Mouse (Mus musculus) spleen, adult 2 months (tissue): ENCODE measurements around the gene Nmnat1.

Experiments
- CTCF ChIP-seq: fragments of 200-500 bp; IDR thresholded peaks from 2 replicates; pipeline ENCODE4 v1.5.1; 2011; ENCODE audit warnings: mild to moderate bottlenecking, inconsistent platforms; ENCODE audit not compliant: insufficient read depth, insufficient read length, insufficient replicate concordance; ENCODE audit errors: extremely low read depth
- POLR2A ChIP-seq: fragments of 200-500 bp; IDR thresholded peaks from 2 replicates; pipeline ENCODE4 v1.6.1; 2011; ENCODE audit warnings: low read depth, low read length, inconsistent platforms

- no peak for TF ChIP-seq CTCF
- TF ChIP-seq POLR2A: no peak
Observed at GRCm38 (mm10) chr4:149511221-149511646, 26.2 kb upstream of the Nmnat1 start.
